Mouse (Mus musculus) thymus, postnatal 36 days (tissue): Measurements from ENCODE around the gene Dvl1.

Experiments
- DNase-seq, 2 experiments: peaks; one replicate each; pipeline ENCODE4 v3.0.0; 2022; ENCODE audit warnings: mixed read lengths in 2 of 2

Gene Dvl1

DNA sequence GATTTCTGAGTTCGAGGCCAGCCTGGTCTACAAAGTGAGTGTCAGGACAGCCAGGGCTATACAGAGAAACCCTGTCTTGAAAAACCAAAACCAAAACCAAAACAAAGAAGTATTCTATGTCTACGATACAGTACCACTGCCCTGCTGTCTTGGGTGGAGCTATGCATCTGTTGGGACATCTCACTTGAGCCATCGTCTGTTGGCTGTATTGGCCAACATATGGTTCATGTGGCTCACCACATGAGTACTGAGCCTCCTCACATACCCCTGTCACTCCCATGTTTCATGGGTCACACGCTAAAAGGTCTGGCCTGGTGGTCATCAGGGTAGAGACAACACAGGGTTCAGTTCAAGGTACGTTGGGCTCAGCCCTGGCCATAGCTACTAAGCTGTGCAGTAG lies 39.1 kb downstream of the Dvl1 start:
- no peak for DNase-seq

DNA sequence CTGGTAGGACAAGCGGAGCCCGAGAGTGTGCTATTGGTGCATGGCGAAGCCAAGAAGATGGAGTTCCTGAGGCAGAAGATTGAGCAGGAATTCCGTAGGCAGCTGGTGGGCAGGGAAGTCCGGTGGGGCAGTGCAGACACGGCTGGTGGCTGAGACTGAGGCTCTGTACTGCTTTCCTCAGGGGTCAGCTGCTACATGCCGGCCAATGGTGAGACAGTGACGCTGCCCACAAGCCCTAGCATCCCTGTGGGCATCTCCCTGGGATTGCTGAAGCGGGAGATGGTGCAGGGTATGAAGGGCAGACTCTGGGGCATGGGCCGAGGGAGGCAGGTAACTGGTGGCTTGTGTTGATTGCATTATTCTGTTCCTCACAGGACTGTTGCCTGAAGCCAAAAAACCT lies 40.5 kb downstream of the Dvl1 start:
- DNase-seq: no peak

DNA sequence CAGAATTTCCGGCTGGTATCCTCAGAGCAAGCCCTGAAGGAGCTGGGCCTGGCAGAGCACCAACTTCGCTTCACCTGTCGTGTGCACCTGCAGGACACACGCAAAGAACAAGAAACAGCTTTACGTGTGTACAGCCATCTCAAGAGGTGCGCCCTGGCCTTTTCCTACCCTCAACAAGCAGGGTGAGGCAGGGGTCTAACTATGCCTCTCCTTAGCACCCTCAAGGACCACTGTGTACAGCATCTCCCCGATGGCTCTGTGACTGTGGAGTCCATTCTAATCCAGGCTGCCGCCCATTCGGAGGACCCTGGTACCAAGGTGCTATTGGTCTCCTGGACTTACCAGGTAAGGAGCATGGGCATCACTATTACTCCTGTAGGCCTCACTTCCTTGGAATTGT lies 41.0 kb downstream of the Dvl1 start:
- no peak for DNase-seq

DNA sequence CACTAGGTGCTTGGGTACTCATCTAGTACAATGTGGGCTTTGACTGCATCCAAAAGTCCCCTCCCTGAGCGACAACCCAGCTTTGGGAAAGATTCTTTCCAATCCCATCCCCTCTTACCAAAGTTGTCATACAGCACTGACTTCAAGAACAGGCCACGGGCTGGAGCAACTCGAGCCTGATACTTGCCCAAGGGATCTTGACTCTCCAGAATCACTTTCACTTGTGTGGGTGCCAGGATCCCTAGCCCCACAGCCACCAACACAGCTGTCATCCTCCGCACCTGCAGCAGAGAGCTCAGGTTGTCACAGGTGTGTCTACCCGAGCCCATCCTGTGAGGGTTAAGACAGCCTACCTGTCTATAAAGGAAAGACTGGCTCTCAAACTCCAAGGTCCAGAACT lies 42.1 kb downstream of the Dvl1 start:
- DNase-seq: peak in 1 of 2 experiments; percentile 1

DNA sequence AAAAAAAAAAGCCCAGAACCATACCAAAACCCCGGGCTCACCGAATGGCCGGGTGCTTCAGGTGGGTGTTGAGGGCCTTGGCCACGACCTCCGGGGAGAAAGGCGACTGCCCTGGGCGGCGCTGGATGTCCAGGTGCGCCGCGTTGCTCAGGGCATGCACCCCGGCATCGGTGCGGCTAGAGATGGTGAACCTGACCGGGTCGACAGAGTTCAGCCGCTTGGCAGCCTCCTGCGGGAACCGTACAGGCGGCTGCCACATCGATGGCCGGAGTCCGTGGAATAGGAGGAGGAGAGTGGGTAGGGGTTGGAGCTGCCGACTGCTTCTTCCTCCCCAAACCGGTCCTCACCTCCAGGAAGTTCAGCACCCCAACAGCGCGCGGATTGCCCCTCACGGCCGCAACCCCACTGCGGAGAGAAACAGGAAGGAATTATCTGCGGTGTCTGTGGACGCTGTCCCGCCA lies 43.8 kb downstream of the Dvl1 start:
- DNase-seq: no peak

DNA sequence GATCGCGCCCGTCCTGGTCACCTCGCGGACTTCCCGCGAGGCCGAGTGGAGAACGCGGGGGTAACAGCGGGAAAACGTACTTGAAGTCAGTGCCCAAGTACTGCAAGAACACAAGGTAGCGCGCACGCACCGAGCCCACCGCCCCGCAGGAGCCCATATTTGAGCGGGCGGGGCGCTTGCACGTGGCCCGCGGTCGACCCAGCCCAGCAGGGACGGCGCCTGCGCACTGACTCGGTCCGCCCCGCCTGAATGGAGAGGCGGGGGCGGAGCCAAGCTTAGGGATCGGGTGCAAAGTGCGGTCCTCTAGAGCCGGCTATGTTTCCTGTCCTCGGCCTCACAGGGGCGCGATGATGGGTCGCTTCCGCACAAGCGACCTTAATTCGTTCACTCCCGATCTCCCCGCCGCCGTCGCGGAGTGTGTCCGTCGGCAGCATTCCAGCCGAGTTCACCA lies 44.4 kb downstream of the Dvl1 start, which contains the start of the genes Pusl1 and Acap3:
Pusl1 (minus strand) TSS at position 231 of the 451 bp plus-strand sequence.
Acap3 (plus strand) TSS at position 272 of the 451 bp plus-strand sequence.
- DNase-seq: peak; percentile 97 to 98

DNA sequence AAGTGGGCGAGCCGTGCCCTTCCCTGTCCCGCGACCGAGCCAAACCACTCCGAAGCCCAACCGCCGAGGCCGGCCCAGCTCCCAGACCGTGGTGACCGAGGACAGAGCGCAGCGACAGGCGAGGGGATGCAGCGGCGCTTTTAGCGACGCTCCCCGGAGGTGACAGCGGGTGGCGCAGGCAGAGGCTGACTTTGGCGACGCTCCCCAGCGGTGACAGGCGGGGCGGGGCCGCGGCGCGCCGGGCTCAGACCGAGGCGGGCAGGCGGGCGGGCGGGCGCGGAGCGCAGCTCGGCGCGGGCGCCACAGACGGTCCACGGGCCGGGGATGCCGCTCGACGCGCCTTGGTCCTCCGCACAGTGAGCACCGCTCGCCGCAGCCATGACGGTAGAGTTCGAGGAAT lies 44.8 kb downstream of the Dvl1 start:
- peak; percentile 85 to 87 for DNase-seq

DNA sequence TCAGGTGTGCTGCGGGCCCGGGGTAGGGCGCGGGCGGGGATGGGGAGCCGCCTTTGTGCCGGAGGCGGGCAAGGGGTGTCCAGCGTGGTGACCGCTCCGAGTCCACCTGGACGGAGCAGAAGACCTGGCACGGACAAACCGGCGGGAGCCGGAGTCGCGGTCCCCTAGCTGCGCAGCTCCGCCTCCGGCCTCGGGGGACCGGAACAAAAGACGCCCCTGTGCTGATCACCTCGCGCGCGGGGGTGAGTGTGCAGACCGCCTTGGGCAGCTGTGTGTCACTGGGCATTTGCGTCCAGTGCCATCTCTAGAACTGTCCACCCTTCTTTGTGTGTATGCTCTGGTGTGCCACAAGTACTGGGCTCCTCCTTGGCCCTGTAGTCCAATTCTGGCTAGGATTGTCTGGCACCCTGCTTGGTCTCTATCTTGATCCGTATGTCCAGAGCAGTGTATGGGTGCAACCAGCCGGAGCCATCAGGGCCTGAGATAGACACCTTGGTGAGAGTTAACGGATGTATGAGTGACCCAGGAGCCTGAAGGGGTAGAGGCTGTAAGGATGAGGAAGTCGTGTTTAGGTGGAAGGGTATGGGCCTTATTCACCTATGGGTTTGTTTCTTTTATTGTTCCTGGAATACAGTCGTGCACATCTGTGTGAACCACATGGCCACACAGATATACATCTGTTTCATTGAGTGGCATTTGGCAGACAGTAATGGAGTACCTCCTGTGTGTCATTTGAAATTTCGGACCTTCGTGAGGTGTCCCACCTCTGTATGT lies 45.4 kb downstream of the Dvl1 start:
- peak; percentile 38 to 62 for DNase-seq

DNA sequence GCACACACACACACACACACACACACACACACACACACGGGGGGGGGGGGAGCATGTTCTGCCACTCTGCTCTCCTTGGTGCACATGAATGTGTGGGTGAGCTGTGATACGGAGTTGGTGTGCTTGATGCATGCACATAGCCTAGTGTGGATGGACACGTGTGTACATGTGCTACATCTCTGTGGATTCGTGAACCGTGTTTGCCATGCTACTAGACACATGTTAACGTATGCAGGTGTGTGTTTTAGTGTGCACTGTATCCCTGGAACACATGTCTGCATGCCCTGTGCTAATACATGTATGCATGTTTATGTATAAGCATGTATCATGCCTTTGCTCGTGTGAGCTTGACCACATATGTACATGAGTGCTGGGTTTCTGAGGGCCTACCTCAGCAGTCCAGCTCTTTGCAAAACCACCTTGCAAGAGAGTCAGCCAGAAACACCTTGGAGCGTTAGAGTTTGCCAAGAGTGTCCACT lies 46.0 kb downstream of the Dvl1 start:
- no peak for DNase-seq

DNA sequence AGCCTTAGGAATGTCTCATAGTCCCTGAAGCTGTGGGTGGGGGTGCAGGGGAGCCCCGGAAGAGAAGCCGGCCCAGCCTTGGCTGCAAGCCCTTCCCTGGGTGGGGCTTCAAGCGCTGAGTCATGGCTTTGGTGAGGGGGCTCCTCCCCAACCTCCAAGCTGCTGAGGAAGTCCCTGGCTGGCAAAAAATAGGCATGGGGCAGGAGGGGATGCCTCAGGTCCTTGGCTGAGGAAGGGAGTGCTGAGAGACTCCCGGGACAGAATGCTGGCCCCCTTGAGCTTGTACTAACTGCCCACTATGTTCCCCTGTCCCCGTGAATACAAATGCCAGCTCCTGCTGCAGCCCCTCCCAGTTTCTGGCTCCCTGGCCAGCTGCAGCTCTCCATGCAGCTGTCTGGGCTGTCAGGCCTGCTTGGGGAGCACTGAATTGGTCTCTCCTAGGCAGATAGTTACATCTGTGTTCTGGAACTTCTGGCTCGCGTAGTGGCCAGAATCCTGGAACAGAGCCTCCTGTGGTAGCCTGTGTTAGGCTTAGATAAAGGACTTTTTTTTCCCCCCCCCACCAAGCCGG lies 47.2 kb downstream of the Dvl1 start:
- peak; percentile 63 to 79 for DNase-seq

DNA sequence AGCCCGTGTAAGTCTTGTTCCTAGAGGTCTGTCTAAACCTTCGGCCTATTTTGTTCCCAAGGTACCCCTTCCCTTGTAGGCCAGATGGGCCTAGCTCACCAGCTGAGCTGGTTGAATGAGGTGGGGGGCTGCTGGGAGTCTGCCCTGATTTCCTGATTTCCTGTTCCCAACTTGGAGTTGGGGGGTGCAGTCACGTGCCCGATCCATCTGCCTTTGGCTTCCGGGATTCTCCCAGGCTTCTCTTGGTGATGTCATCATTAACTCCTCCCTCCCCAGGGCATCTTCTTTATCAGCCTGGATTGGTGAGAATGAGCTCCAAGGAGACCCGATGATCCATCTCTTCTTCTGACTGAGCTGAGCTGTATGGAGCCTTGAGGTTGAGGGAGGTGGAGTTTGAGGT lies 48.0 kb downstream of the Dvl1 start:
- DNase-seq: no peak

DNA sequence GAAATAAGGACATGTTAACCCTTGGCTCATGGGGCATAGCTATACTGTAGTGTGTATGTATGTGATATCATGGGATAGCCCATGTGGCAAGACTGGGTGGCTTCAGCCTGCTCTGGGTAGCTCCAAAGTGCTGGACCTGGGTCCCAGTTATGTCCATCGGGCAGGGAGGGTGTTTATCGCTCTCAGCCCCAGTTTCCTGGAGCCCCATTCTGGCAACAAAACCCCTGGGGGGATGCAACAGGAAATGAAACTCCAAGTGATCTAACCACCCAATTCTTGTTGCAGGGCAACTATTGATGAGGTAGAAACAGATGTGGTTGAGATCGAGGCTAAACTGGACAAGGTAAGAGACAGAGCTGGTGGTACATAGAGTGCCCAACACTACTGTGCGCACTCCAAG lies 48.6 kb downstream of the Dvl1 start:
- peak in 1 of 2 experiments; percentile 1 for DNase-seq

DNA sequence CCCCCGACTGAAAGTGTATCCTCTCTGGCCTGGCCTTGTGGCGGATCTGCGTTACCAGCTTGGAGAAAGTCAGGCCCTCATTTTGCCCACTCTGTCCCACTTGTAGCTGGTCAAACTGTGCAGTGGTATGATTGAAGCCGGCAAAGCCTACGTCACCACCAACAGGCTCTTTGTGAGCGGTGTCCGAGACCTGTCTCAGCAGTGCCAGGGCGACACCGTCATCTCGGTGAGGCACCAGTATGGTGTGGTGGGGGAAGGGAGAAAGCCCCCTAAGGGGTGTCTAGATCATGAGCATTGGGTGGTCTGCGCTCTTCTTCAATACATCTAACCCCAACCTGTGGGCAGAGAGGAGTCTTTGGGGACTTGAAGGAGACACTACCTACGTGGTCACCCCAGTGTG lies 49.3 kb downstream of the Dvl1 start:
- DNase-seq: peak in 1 of 2 experiments; percentile 0

DNA sequence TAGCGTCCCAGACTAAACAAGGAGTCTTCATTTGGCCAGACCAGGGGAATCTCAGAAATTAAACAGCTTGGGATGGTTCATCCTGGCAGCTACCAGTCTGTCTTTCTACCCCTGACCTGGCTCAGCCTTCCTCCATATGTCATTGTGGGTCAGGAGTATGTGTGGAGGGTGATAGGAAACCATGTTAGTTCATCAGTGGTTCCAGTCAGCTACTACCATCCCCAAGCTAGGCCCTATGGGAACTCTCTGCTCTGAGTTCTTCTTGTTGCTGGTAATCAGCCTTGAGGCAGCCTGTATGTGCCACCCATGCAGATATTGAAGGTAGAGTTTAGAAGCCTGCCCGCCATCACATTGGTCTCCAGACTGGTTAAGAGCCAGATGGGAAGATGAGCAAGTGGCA lies 51.1 kb downstream of the Dvl1 start:
- no peak for DNase-seq

DNA sequence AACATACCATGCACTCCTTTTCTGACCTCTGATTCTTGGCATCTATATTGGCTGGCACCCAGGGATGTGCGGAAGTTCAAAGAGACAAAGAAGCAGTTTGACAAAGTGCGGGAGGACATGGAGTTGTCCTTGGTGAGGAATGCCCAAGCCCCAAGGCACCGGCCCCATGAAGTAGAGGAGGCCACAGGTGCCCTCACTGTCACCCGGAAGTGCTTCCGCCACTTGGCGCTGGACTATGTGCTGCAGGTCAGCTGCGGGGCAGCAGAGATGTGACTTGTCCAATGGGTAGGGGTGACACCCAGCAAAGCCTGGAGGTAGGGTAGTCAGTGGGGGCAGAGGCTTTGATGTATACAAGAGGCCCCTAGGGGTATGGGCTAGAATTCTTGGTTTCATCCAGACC lies 52.2 kb downstream of the Dvl1 start:
- no peak for DNase-seq

DNA sequence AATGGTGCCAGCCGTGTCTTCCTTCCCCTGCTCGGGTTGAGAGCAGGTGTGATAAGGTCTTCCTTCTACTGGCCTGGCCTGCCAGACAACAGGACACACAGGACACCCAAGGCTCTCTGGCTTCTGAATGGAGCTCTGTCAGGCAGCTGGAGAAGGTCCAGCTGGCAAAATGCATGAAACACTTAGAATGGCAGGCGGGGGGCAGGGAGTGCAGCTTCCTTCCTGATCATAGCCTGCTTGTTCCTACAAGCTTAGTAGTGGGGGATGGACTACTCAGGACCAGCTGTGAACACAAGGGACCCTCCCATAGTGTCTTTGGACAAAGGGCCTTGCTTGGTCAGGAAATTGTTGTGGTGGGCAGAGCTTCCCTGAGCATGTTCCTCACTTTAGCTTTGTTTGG lies 54.0 kb downstream of the Dvl1 start:
- no peak for DNase-seq

DNA sequence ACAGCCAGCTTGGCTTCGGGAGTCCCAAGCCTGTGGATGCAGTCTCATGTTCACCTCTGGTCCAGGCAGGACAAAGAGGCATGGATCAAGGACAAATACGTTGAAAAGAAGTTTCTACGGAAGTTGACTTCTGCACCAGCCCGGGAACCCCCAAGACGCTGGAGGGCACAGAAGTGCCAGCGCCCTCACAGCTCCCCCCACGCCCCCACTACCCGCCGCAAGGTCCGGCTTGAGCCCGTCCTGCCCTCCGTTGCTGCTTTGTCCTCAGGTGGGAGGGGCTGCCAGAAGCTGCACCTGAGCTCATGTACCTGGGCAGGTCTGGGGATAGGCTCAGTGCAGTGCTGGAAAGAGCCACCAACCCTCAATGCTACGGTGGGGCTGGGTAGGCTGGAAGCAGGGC lies 56.0 kb downstream of the Dvl1 start:
- DNase-seq: peak in 1 of 2 experiments; percentile 0

DNA sequence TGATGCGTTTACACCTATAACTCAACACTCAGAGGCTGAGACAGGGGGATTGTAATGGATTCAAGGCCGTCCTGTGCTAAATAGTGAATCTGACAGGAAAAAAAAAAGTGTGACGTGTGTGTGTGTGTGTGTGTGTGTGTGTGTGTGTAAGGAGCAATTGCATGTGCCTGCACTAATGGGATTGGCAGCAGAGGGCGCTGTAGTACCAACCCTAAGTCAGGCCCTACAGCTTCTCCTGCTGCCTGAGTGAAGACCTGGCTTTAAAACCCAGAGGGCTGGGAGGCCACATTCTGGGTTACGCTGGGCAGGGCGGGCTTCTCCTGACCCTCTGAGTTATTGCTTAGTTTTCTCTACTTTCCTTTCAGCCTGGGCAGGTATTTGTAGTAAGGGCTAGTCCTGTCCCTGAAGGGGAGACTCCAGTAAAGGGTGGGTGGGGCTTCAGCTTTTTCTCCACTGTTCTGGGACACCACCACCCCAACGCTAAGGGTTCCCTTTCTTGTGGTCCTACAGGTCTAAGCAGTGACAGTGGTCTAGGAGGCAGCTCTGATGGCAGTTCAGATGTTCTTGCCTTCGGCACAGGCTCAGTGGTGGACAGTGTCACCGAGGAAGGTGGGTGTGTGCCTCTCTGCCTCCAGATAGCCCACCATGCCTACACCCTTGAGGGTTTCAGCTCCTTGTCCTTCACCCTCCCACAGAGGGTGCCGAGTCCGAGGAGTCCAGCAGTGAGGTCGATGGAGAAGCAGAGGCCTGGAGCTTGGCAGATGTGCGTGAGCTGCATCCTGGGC lies 57.3 kb downstream of the Dvl1 start:
- DNase-seq: no peak

DNA sequence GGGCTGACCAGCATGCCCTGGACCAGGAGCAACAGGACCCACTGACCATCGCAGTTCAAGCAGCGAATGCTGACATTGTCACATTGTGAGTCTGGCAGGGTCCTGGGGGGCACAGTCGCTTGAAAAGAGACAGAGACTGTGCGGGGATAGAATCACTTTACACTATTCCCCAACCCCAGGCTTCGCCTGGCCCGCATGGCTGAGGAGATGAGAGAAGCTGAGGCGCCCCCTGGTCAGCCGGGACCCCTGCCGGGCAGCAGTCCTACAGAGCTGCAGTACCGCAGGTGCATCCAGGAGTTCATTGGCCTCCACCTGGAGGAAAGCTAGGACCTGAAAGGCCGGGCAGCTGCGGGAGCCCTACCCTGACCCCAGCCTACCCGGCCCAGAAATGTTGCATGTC lies 58.4 kb downstream of the Dvl1 start:
- no peak for DNase-seq

DNA sequence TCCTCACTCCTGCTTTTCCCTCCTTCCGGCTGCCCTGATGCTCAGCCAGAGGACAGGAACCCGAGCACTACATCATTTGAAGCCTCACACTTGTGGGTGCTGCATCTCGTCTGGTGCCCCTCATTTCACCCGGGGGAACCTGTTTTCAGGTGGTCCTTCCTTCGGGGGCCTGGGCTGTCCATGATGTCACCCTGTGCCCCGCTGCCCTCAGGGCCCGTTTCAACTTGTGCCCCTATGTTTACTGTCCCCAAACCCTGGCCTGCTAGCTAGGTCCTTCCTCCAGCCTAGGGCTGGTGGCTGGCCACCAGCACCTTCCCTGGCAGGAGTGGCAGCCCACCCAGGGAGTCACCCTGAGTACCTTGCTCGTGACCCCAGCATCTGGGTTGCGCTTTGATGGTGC lies 58.9 kb downstream of the Dvl1 start:
- DNase-seq: no peak

DNA sequence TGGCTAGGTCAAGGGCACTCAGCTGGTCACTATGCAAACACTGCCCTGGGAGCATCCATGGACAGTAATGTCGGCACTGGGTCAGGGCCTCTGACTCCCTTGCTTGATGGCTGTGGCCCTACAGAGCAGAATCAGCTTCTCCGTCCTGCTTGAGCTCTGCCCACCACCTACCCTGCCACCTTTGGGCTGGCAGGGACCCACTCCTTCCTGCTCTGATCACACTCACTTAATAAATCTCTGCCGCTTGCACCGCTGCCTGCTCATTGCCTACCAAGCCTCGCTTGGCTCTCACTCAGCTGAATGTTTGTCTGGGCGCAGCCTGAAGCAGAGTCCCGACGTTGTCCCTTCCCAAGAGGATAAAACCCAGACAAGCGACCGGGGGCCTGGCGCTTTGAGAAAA lies 59.8 kb downstream of the Dvl1 start:
- DNase-seq: no peak

DNA sequence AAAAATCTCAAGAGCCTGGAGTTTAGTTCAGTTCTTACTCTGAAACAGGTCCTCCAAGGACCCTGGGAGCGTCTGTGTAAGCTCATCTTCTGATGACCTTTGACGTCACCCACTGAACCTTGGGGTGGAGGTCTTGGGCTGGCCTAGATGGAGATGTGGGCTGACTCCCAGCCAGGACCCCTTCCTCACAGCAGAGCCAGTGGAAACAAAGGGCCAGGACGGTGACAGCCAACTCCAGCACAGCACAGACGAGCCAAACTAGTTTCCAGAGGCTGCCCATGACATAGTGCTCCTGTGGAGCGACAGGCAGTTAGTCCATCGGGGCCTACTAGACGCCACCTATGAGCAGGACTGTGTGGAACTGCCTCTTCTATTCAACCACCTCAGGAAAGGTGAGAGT lies 61.1 kb downstream of the Dvl1 start:
- DNase-seq: no peak

DNA sequence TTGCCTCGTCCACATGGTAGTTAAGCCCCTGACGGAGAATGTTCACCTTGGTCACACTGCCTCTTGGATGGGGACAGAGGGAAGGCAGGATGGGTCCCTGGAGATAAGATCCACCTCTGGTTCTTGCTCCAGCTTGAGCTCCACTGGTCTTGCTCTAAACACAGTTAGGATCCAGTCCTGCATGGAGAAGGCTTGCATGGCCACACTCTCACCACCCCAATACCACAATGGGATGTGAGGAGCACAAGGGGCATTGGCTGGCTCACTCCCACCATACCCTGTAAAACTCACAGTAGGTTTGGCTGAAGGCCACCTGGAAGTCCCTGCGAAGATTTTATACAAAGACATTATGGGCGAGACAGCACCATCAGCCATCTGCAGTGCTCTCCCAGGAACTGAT lies 61.5 kb downstream of the Dvl1 start:
- DNase-seq: no peak
